26 mouse cellular contexts compared by ENCODE assay signal in the genomic region with DNA sequence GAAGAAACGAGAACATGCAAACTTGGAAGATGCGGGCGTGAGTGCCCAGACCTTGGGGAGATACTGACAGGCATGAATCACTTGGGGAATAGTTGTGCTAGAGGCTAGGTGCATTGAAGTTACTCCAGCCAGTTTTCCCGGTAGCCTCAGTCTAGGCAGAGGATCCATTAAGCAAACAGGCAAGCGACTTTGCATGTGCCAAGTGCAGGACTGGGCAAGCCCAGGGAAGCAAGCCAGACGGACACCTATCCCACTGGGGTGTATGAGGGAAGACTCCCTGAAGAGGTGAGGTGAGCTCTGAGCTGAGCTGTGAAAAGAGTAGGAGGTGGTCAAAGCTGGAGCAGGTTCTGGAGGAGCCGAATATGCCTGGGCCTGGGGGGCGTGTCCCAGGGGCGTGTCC. TPM values are rescaled to one million over a fixed set of nuclear protein-coding genes. Genes with fewer than 3 reads are reported as not detected.
DNase-seq lines count a peak whose midpoint lies in the region; TF ChIP-seq lines count a peak whose summit lies in the region.
"Had no signal": no experiment of that assay in that cellular context is flagged by ENCODE, and none has a peak within 500 bp of the region (broad histone marks: within the 10 kb centered on the region; RNA-seq: fewer than 3 reads in every experiment).

No protein-coding gene starts in this region.

- H3K27ac ChIP-seq in testis, adult 2 months (ENCODE audit: control insufficient read depth, insufficient read depth, low read depth, low read length) = no peak overlapping the region
- H3K27ac ChIP-seq: embryonic facial prominence, embryonic 12.5 days; embryonic facial prominence, embryonic 15.5 days; forebrain, embryonic 12.5 days; forebrain, embryonic 15.5 days; heart, adult 2 months; heart, embryonic 10.5 days; heart, embryonic 13.5 days; hindbrain, embryonic 14.5 days; hindbrain, postnatal 0 days had no signal

- no peaks in the 10 kb centered on the region for H3K36me3 ChIP-seq in testis, adult 2 months (ENCODE audit: control insufficient read depth, insufficient read depth, low read length)
- H3K36me3 ChIP-seq: embryonic facial prominence, embryonic 12.5 days; embryonic facial prominence, embryonic 15.5 days; forebrain, embryonic 12.5 days; forebrain, embryonic 15.5 days; heart, embryonic 10.5 days; heart, embryonic 13.5 days had no signal

- peak overlapping the region; percentile 7; the same call in 1 of the 2 replicates for H3K4me3 ChIP-seq in testis, adult 2 months (ENCODE audit: control insufficient read depth, low read depth, low read length)
- H3K4me3 ChIP-seq: embryonic facial prominence, embryonic 12.5 days; embryonic facial prominence, embryonic 15.5 days; forebrain, embryonic 12.5 days; forebrain, embryonic 15.5 days; heart, adult 2 months; heart, embryonic 10.5 days; heart, embryonic 13.5 days had no signal

- no peak for TF ChIP-seq POLR2A in testis, adult 2 months (IDR thresholded peaks at IDR 0.05; ENCODE audit: control insufficient read depth, low read depth, low read length)

- DNase-seq in adrenal gland, adult (ENCODE audit: inconsistent age in 2 of 2, low spot score in 1 of 2) = peak; percentile 34 to 62
- DNase-seq in adrenal gland, adult 8-10 months = no peak
- peak; percentile 50 for DNase-seq in cerebellum, adult 9-11 months
- DNase-seq in cerebellum, adult 9-10 months = no peak
- DNase-seq in testis, postnatal 10 days (ENCODE audit: low spot score) = no peak
- no peak for DNase-seq in spleen, adult 12 weeks (ENCODE audit: low spot score)
- DNase-seq: cerebellum, adult 11 months; cerebellum, adult 8-10 months; cerebellum, postnatal 25 days; gastrocnemius, postnatal 25 days; heart, adult 2 months; heart, postnatal 14 days; heart, postnatal 4 days had no signal

- peaks cover 24% of the 10 kb centered on the region for H3K4me1 ChIP-seq in testis, adult 2 months (ENCODE audit: control insufficient read depth, insufficient read depth, low read length)

- no peaks in the 10 kb centered on the region for H3K27me3 ChIP-seq in testis, adult 2 months (ENCODE audit: control insufficient read depth, insufficient read depth, low read length)

- no peak for TF ChIP-seq CTCF in testis, adult 2 months (IDR thresholded peaks at IDR 0.05; ENCODE audit: control insufficient read depth, insufficient read depth, insufficient replicate concordance, low read depth, low read length)

RNA-seq across cellular contexts. Expression of gene Zfyve27, which starts 3.7 kb away (rescaled TPM):
- total RNA-seq in adrenal gland, adult 8-10 months (2022) = 10 to 100 TPM; 53.2 to 70.1 (median 61.8) TPM
- 57.8 and 60.3 TPM in 2 replicates for polyA plus RNA-seq in testis, adult 2 months (2012; rRNA removed)

RNA-seq across cellular contexts. Expression of gene Marveld1, which starts 20.3 kb away (rescaled TPM):
- total RNA-seq in adrenal gland, adult 8-10 months (2022) = 10 to 100 TPM; 35.2 to 56.5 (median 47.4) TPM
- polyA plus RNA-seq in testis, adult 2 months (2012; rRNA removed) = 5.5 and 5.9 TPM in 2 replicates

RNA-seq across cellular contexts. Expression of gene Sfrp5, which starts 34.6 kb away (rescaled TPM):
- total RNA-seq in adrenal gland, adult 8-10 months (2022) = 10 to 100 TPM in 2 of 4 experiments, 1 to 10 TPM in 2; 3.4 to 25.0 (median 13.1) TPM
- 0.10 TPM in 1 of 2 replicates, not detected in the other for polyA plus RNA-seq in testis, adult 2 months (2012; rRNA removed)
- total RNA-seq: common myeloid progenitor, adult 5-6 weeks; granulocyte monocyte progenitor cell, adult 5-6 weeks had no signal
- polyA plus RNA-seq: activated CD4-positive, CD25-positive, alpha-beta regulatory T cell, adult 4 months; inflammation-experienced regulatory T-cells, adult 6 months had no signal

RNA-seq across cellular contexts. Expression of gene Avpi1, which starts 38.6 kb away (rescaled TPM):
- total RNA-seq in adrenal gland, adult 8-10 months (2022) = 100 to 1,000 TPM in 1 of 4 experiments, 10 to 100 TPM in 3; 53.5 to 107 (median 73.9) TPM
- 8.4 and 10.8 TPM in 2 replicates for polyA plus RNA-seq in testis, adult 2 months (2012; rRNA removed)

Comparison
In these comparisons a context has a peak if more than half of its experiments do, and no peak if none do; other contexts are left out.
1. DNase-seq: peak in adrenal gland, adult (2 of 2) and cerebellum, adult 9-11 months (single experiment); none in adrenal gland, adult 8-10 months (single experiment), cerebellum, adult 9-10 months (single experiment), testis, postnatal 10 days (single experiment) and spleen, adult 12 weeks (single experiment).